Mouse (Mus musculus) megakaryocyte, adult 5-6 weeks (primary cell): Measurements from ENCODE around the gene Olfr314. TPM values are rescaled to one million over a fixed set of nuclear protein-coding genes. Genes with fewer than 3 reads are reported as not detected.
"Not testable (repeated sequence)": the region's sequence is repeated elsewhere in the genome, so short reads cannot be mapped to it uniquely, and the experiment has no call there.

Experiments
- ATAC-seq: 2 replicates; pipeline ENCODE4 v1.8.0; 2016; ENCODE audit warnings: mild to moderate bottlenecking, inconsistent platforms; ENCODE audit not compliant: poor library complexity, severe bottlenecking
- total RNA-seq, 2 experiments: library from RNA; stranded (forward) in 1 of 2; stranded (reverse) in 1 of 2; fragments of 153-499, 151-499 nt in 1 of 2; fragments of 221-1000, 200-1000 nt in 1 of 2; gene quantifications; 2 replicates each; pipeline versions ENCODE4 v1.2.3 to v1.2.4; 2015 to 2017

Olfr314 gene
- total RNA-seq, 2 experiments from 2014 or later: not detected

- no peak for ATAC-seq
These were observed 47.0 kb downstream of the Olfr314 start for GRCm38 (mm10) chr11:58829764-58830163.

- not testable (repeated sequence) for ATAC-seq
These were observed 49.8 kb downstream of the Olfr314 start for GRCm38 (mm10) chr11:58832541-58832940.

Other genes starting within 250 kb of the Olfr314 start
- not detected in 2 replicates for gene Olfr330, start 248.1 kb upstream of the Olfr314 start, total RNA-seq (2015)
- not detected in 2 replicates for gene Olfr330, start 248.1 kb upstream of the Olfr314 start, total RNA-seq (2017)
- gene Olfr329-ps, start 236.5 kb upstream of the Olfr314 start, total RNA-seq (2015): not detected in 2 replicates
- not detected in 2 replicates for gene Olfr329-ps, start 236.5 kb upstream of the Olfr314 start, total RNA-seq (2017)
- not detected in 2 replicates for gene Olfr328, start 227.3 kb upstream of the Olfr314 start, total RNA-seq (2015)
- 0.07 TPM in 1 of 2 replicates, not detected in the other for gene Olfr328, start 227.3 kb upstream of the Olfr314 start, total RNA-seq (2017)
- gene Olfr224, start 212.4 kb upstream of the Olfr314 start, total RNA-seq (2015): not detected in 2 replicates
- gene Olfr224, start 212.4 kb upstream of the Olfr314 start, total RNA-seq (2017): not detected in 2 replicates
- gene Olfr325, start 205.2 kb upstream of the Olfr314 start, total RNA-seq (2015): not detected in 2 replicates
- gene Olfr325, start 205.2 kb upstream of the Olfr314 start, total RNA-seq (2017): not detected in 2 replicates
- not detected in 2 replicates for gene Olfr324, start 187.8 kb upstream of the Olfr314 start, total RNA-seq (2015)
- gene Olfr324, start 187.8 kb upstream of the Olfr314 start, total RNA-seq (2017): not detected in 2 replicates
- gene 2210407C18Rik, start 166.9 kb upstream of the Olfr314 start, total RNA-seq (2015): not detected in 2 replicates
- gene 2210407C18Rik, start 166.9 kb upstream of the Olfr314 start, total RNA-seq (2017): not detected in 2 replicates
- gene Olfr323, start 152.5 kb upstream of the Olfr314 start, total RNA-seq (2015): not detected in 2 replicates
- not detected in 2 replicates for gene Olfr323, start 152.5 kb upstream of the Olfr314 start, total RNA-seq (2017)
- gene Trim58, start 142.5 kb upstream of the Olfr314 start, total RNA-seq (2015): 0.11 and 0.27 TPM in 2 replicates
- gene Trim58, start 142.5 kb upstream of the Olfr314 start, total RNA-seq (2017): 0.04 TPM in 1 of 2 replicates, not detected in the other
- gene Olfr322, start 124.2 kb upstream of the Olfr314 start, total RNA-seq (2015): not detected in 2 replicates
- gene Olfr322, start 124.2 kb upstream of the Olfr314 start, total RNA-seq (2017): not detected in 2 replicates
- not detected in 2 replicates for gene Olfr320, start 101.9 kb upstream of the Olfr314 start, total RNA-seq (2015)
- not detected in 2 replicates for gene Olfr320, start 101.9 kb upstream of the Olfr314 start, total RNA-seq (2017)
- gene Olfr319, start 83.8 kb upstream of the Olfr314 start, total RNA-seq (2015): not detected in 2 replicates
- gene Olfr319, start 83.8 kb upstream of the Olfr314 start, total RNA-seq (2017): not detected in 2 replicates
- not detected in 2 replicates for gene Olfr318, start 58.9 kb upstream of the Olfr314 start, total RNA-seq (2015)
- not detected in 2 replicates for gene Olfr318, start 58.9 kb upstream of the Olfr314 start, total RNA-seq (2017)
- gene Olfr317, start 43.7 kb upstream of the Olfr314 start, total RNA-seq (2015): not detected in 2 replicates
- not detected in 2 replicates for gene Olfr317, start 43.7 kb upstream of the Olfr314 start, total RNA-seq (2017)
- not detected in 2 replicates for gene Olfr316, start 30.2 kb upstream of the Olfr314 start, total RNA-seq (2015)
- not detected in 2 replicates for gene Olfr316, start 30.2 kb upstream of the Olfr314 start, total RNA-seq (2017)
- gene Olfr315, start 9.8 kb upstream of the Olfr314 start, total RNA-seq (2015): not detected in 2 replicates
- gene Olfr315, start 9.8 kb upstream of the Olfr314 start, total RNA-seq (2017): not detected in 2 replicates
- gene Fam183b, start 19.0 kb downstream of the Olfr314 start, total RNA-seq (2015): not detected in 2 replicates
- not detected in 2 replicates for gene Fam183b, start 19.0 kb downstream of the Olfr314 start, total RNA-seq (2017)
- not detected in 2 replicates for gene Olfr313, start 32.0 kb downstream of the Olfr314 start, total RNA-seq (2015)
- not detected in 2 replicates for gene Olfr313, start 32.0 kb downstream of the Olfr314 start, total RNA-seq (2017)
- not detected in 2 replicates for gene Olfr312, start 46.3 kb downstream of the Olfr314 start, total RNA-seq (2015)
- gene Olfr312, start 46.3 kb downstream of the Olfr314 start, total RNA-seq (2017): not detected in 2 replicates
- gene Olfr311, start 56.3 kb downstream of the Olfr314 start, total RNA-seq (2015): not detected in 2 replicates
- not detected in 2 replicates for gene Olfr311, start 56.3 kb downstream of the Olfr314 start, total RNA-seq (2017)
- gene Gm12258, start 64.2 kb downstream of the Olfr314 start, total RNA-seq (2015): 2.0 and 3.7 TPM in 2 replicates
- gene Gm12258, start 64.2 kb downstream of the Olfr314 start, total RNA-seq (2017): 2.0 and 4.7 TPM in 2 replicates
- 1.6 and 3.0 TPM in 2 replicates for gene 2810021J22Rik, start 84.3 kb downstream of the Olfr314 start, total RNA-seq (2015)
- 3.2 and 5.8 TPM in 2 replicates for gene 2810021J22Rik, start 84.3 kb downstream of the Olfr314 start, total RNA-seq (2017)
- 12.5 and 13.3 TPM in 2 replicates for gene Zfp39, start 121.3 kb downstream of the Olfr314 start, total RNA-seq (2015)
- 8.2 and 8.6 TPM in 2 replicates for gene Zfp39, start 121.3 kb downstream of the Olfr314 start, total RNA-seq (2017)
- gene Btnl10, start 135.0 kb downstream of the Olfr314 start, total RNA-seq (2015): 0.94 and 1.8 TPM in 2 replicates
- gene Btnl10, start 135.0 kb downstream of the Olfr314 start, total RNA-seq (2017): 1.2 and 2.8 TPM in 2 replicates
- gene Rnf187, start 156.0 kb downstream of the Olfr314 start, total RNA-seq (2015): 42.6 and 42.9 TPM in 2 replicates
- 49.7 and 61.7 TPM in 2 replicates for gene Rnf187, start 156.0 kb downstream of the Olfr314 start, total RNA-seq (2017)
- 4.6 and 6.9 TPM in 2 replicates for gene Hist3h2ba, start 166.0 kb downstream of the Olfr314 start, total RNA-seq (2015)
- gene Hist3h2ba, start 166.0 kb downstream of the Olfr314 start, total RNA-seq (2017): 5.4 and 10.9 TPM in 2 replicates
- 20.6 and 24.9 TPM in 2 replicates for gene Hist3h2a, start 171.7 kb downstream of the Olfr314 start, total RNA-seq (2015)
- gene Hist3h2a, start 171.7 kb downstream of the Olfr314 start, total RNA-seq (2017): 267 and 273 TPM in 2 replicates
- gene Trim17, start 171.7 kb downstream of the Olfr314 start, total RNA-seq (2015): not detected in 2 replicates
- 0.07 TPM in 1 of 2 replicates, not detected in the other for gene Trim17, start 171.7 kb downstream of the Olfr314 start, total RNA-seq (2017)
- 22.2 and 26.7 TPM in 2 replicates for gene Trim11, start 195.1 kb downstream of the Olfr314 start, total RNA-seq (2015)
- 30.0 and 33.2 TPM in 2 replicates for gene Trim11, start 195.1 kb downstream of the Olfr314 start, total RNA-seq (2017)